Mouse (Mus musculus) limb, embryonic 11.5 days (tissue): ENCODE measurements around the gene Nup160. TPM values are rescaled to one million over a fixed set of nuclear protein-coding genes. Genes with fewer than 3 reads are reported as not detected.

Experiments
- ATAC-seq: fragments of 200-750 bp; cut with Nextera tagmentation; 2 replicates; pipeline ENCODE4 v1.8.0; 2017; ENCODE audit warnings: low read depth; ENCODE audit not compliant: insufficient number of reproducible peaks, low FRiP score, low TSS enrichment
- DNase-seq: peaks from one replicate; pipeline ENCODE4 v3.0.0-alpha.2; 2015; ENCODE audit warnings: low spot score
- H3K27ac ChIP-seq: fragments of 300-500 bp; sonication (generic); replicated peaks from 2 replicates; pipeline ENCODE4 v1.5.1; 2014; ENCODE audit warnings: low read depth, mild to moderate bottlenecking, low read length
- H3K27me3 ChIP-seq: fragments of 300-500 bp; sonication (generic); 2 replicates; pipeline ENCODE4 v1.6.1; 2014; ENCODE audit warnings: mild to moderate bottlenecking, low read length, mixed read lengths; ENCODE audit not compliant: control insufficient read depth, insufficient read depth
- H3K36me3 ChIP-seq: fragments of 300-500 bp; sonication (generic); 2 replicates; pipeline ENCODE4 v1.6.1; 2014; ENCODE audit warnings: mild to moderate bottlenecking, low read length, moderate library complexity, mixed read lengths; ENCODE audit not compliant: control insufficient read depth, insufficient read depth
- H3K4me1 ChIP-seq: fragments of 300-500 bp; sonication (generic); 2 replicates; pipeline ENCODE4 v1.6.1; 2014; ENCODE audit warnings: low read length, mixed read lengths; ENCODE audit not compliant: control insufficient read depth, insufficient read depth
- H3K4me2 ChIP-seq: fragments of 300-500 bp; sonication (generic); 2 replicates; pipeline ENCODE4 v1.6.1; 2014; ENCODE audit warnings: low read depth, mild to moderate bottlenecking, moderate library complexity; ENCODE audit not compliant: severe bottlenecking
- H3K4me3 ChIP-seq: fragments of 300-500 bp; sonication (generic); 2 replicates; pipeline ENCODE4 v1.5.1; 2014; ENCODE audit warnings: low read depth, low read length
- H3K9ac ChIP-seq: fragments of 300-500 bp; sonication (generic); 2 replicates; pipeline ENCODE4 v1.6.1; 2014; ENCODE audit warnings: mild to moderate bottlenecking, low read length
- H3K9me3 ChIP-seq: fragments of 300-500 bp; sonication (generic); 2 replicates; pipeline ENCODE4 v1.6.1; 2016; ENCODE audit warnings: low read length; ENCODE audit not compliant: control insufficient read depth
- WGBS: fragments of 180-500 bp; shearing (Covaris S2); extraction: QIAGEN DNeasy Blood & Tissue Kit; methylation state at CpG from one replicate; pipeline ENCODE4 v1.1.7; 2014; 5-methylcytosine and 5-hydroxymethylcytosine counted together
- polyA plus RNA-seq: library from polyadenylated mRNA; unstranded; fragments of >200 nt; fragmentation: Nextera tagmentation; extraction: Ambion mirVana; gene quantifications from 2 replicates; pipeline ENCODE4 v1.2.1, GENCODE M21; 2014

Gene Nup160
- polyA plus RNA-seq, 1 experiment from 2014 or later, result 66.2 TPM

GRCm38 (mm10) chr2:90754188-90754587, 77.2 kb downstream of the Nup160 start:
- WGBS, result 96% methylated on average over 3 of the region's 3 CpGs
- ATAC-seq (no peak), DNase-seq (no peak)
- no peaks in the 10 kb centered on the region for H3K27me3 ChIP-seq
- H3K4me1 ChIP-seq, result no peaks in the 10 kb centered on the region
- no peak overlapping the region for H3K27ac ChIP-seq
- peaks cover 36% of the 10 kb centered on the region for H3K36me3 ChIP-seq
- H3K4me3 ChIP-seq, result no peak overlapping the region
- no peak overlapping the region for H3K9ac ChIP-seq
- no peak overlapping the region for H3K4me2 ChIP-seq
- H3K9me3 ChIP-seq, result no peaks in the 10 kb centered on the region

GRCm38 (mm10) chr2:90765123-90765522, 88.1 kb downstream of the Nup160 start:
- Histone ChIP-seq H3K9ac (no peak overlapping the region), H3K36me3 (peaks cover 48% of the 10 kb centered on the region), H3K4me1 (no peaks in the 10 kb centered on the region), H3K4me3 (no peak overlapping the region), H3K4me2 (no peak overlapping the region), H3K27me3 (no peaks in the 10 kb centered on the region), H3K27ac (no peak overlapping the region), H3K9me3 (no peaks in the 10 kb centered on the region)
- DNase-seq (no peak), ATAC-seq (no peak)
- 88% methylated on average over 3 of the region's 3 CpGs for WGBS

- ATAC-seq (no peak), DNase-seq (no peak)
- 0 out of 2 replicates have a peak, but pooled peaks cover 10% of the 10 kb centered on the region for H3K4me1 ChIP-seq
- H3K36me3 ChIP-seq, result peaks cover 24% of the 10 kb centered on the region; the same call in 1 of the 2 replicates
- 32% methylated on average over 3 of the region's 3 CpGs for WGBS
- H3K4me3 ChIP-seq, result no peak overlapping the region
- H3K27me3 ChIP-seq, result peaks cover 5% of the 10 kb centered on the region
- no peak overlapping the region for H3K9ac ChIP-seq
- H3K27ac ChIP-seq, result no peak overlapping the region
- H3K9me3 ChIP-seq, result no peaks in the 10 kb centered on the region
- no peak overlapping the region for H3K4me2 ChIP-seq
Observed at GRCm38 (mm10) chr2:90781323-90781722, 104.3 kb downstream of the Nup160 start.

GRCm38 (mm10) chr2:90781938-90782337, 104.9 kb downstream of the Nup160 start:
- 36% methylated on average over 2 of the region's 2 CpGs for WGBS
- ATAC-seq (0 out of 2 replicates have a peak, but pooled peaks have one; percentile 19), DNase-seq (no peak)
- no peaks in the 10 kb centered on the region for H3K9me3 ChIP-seq
- H3K9ac ChIP-seq, result no peak overlapping the region
- peaks cover 5% of the 10 kb centered on the region for H3K27me3 ChIP-seq
- H3K27ac ChIP-seq, result no peak overlapping the region
- H3K4me1 ChIP-seq, result 0 out of 2 replicates have a peak, but pooled peaks cover 10% of the 10 kb centered on the region
- no peak overlapping the region for H3K4me3 ChIP-seq
- H3K4me2 ChIP-seq, result no peak overlapping the region
- peaks cover 24% of the 10 kb centered on the region; the same call in 1 of the 2 replicates for H3K36me3 ChIP-seq

- H3K9ac ChIP-seq, result peak within 1 kb of the TSS; percentile 50
- H3K4me2 ChIP-seq, result peak within 1 kb of the TSS; percentile 88
- H3K36me3 ChIP-seq, result peaks cover 22% of the 10 kb centered on the region; the same call in 1 of the 2 replicates
- peaks cover 5% of the 10 kb centered on the region for H3K27me3 ChIP-seq
- no peaks in the 10 kb centered on the region for H3K9me3 ChIP-seq
- 0 out of 2 replicates have a peak, but pooled peaks cover 10% of the 10 kb centered on the region for H3K4me1 ChIP-seq
- H3K4me3 ChIP-seq, result peak within 1 kb of the TSS; percentile 44
- WGBS, result 4% methylated on average over 11 of the region's 11 CpGs
- DNase-seq, result peak; percentile 65
- H3K27ac ChIP-seq, result no peak within 1 kb of the TSS
- ATAC-seq, result peak; percentile 77
Observed at GRCm38 (mm10) chr2:90782458-90782857, 105.4 kb downstream of the Nup160 start, which contains the start of gene Agbl2. Gene Agbl2, plus strand, starts transcription at chr2:90782727.

- DNase-seq, result peak; percentile 53
- peak; percentile 64 for ATAC-seq
- Histone ChIP-seq H3K4me2 (peak overlapping the region; percentile 88), H3K27ac (no peak overlapping the region), H3K27me3 (peaks cover 5% of the 10 kb centered on the region), H3K9me3 (no peaks in the 10 kb centered on the region), H3K9ac (peak overlapping the region; percentile 50), H3K36me3 (peaks cover 18% of the 10 kb centered on the region; the same call in 1 of the 2 replicates), H3K4me3 (peak overlapping the region; percentile 44), H3K4me1 (0 out of 2 replicates have a peak, but pooled peaks cover 10% of the 10 kb centered on the region)
- WGBS, result 3% methylated on average over 29 of the region's 29 CpGs
Observed at GRCm38 (mm10) chr2:90782901-90783486, 106.0 kb downstream of the Nup160 start.

Other genes with a start within 250 kb of the Nup160 start
- 1.4 TPM in 2 replicates for gene Ptprj, start 96.6 kb upstream of the Nup160 start, polyA plus RNA-seq
- gene Fnbp4, start 68.2 kb downstream of the Nup160 start, polyA plus RNA-seq, result 102 and 117 TPM in 2 replicates
- gene Agbl2, start 105.5 kb downstream of the Nup160 start, polyA plus RNA-seq, result 0.40 and 0.51 TPM in 2 replicates
- gene Mtch2, start 169.9 kb downstream of the Nup160 start, polyA plus RNA-seq, result 220 and 227 TPM in 2 replicates
- gene C1qtnf4, start 208.6 kb downstream of the Nup160 start, polyA plus RNA-seq, result 9.2 and 10.2 TPM in 2 replicates
- 47.5 and 53.7 TPM in 2 replicates for gene Kbtbd4, start 227.5 kb downstream of the Nup160 start, polyA plus RNA-seq
- gene Ndufs3, start 227.6 kb downstream of the Nup160 start, polyA plus RNA-seq, result 206 and 229 TPM in 2 replicates